Mouse (Mus musculus): ENCODE measurements around the gene Tbr1. TPM values are rescaled to one million over a fixed set of nuclear protein-coding genes. Genes with fewer than 3 reads are reported as not detected.

Gene Tbr1
- 39.9 and 43.8 TPM in 2 replicates for polyA plus RNA-seq (2014; fragmentation: Nextera tagmentation; extraction: Ambion mirVana)

GRCm38 (mm10) chr2:61802656-61803251 is at the start of gene Tbr1:
TSS of gene Tbr1 (plus strand) at chr2:61802930.
- Histone ChIP-seq H3K36me3 (ENCODE audit: control insufficient read depth, insufficient read depth, low read length) (no peaks in the 10 kb centered on the region), H3K4me3 (ENCODE audit: low read depth, low read length) (peak within 1 kb of the TSS; percentile 14; the same call in 1 of the 2 replicates), H3K9ac (ENCODE audit: low read length) (no peak within 1 kb of the TSS), H3K9me3 (ENCODE audit: control insufficient read depth, low read length) (no peaks in the 10 kb centered on the region), H3K4me1 (replicated peaks; ENCODE audit: control insufficient read depth, insufficient read depth, low read length) (peaks cover 9% of the 10 kb centered on the region), H3K4me2 (ENCODE audit: low read depth, low read length, severe bottlenecking) (peak within 1 kb of the TSS; percentile 24; the same call in 1 of the 2 replicates), H3K27ac (ENCODE audit: low read depth, low read length) (peak within 1 kb of the TSS; percentile 37; the same call in 1 of the 2 replicates), H3K27me3 (ENCODE audit: control insufficient read depth, insufficient read depth, low read length) (peaks cover 37% of the 10 kb centered on the region)
- WGBS = 2% methylated on average over 11 of the region's 11 CpGs
- ATAC-seq (replicated peaks; ENCODE audit: low FRiP score) = peak; percentile 25; the same call in 1 of the 2 replicates
- DNase-seq (ENCODE audit: low spot score) = peak; percentile 64

- no peak for DNase-seq (ENCODE audit: low spot score)
- no peak for ATAC-seq (replicated peaks; ENCODE audit: low FRiP score)
- Histone ChIP-seq H3K9me3 (ENCODE audit: control insufficient read depth, low read length) (no peaks in the 10 kb centered on the region), H3K9ac (ENCODE audit: low read length) (no peak overlapping the region), H3K4me3 (ENCODE audit: low read depth, low read length) (no peak overlapping the region), H3K36me3 (ENCODE audit: control insufficient read depth, insufficient read depth, low read length) (no peaks in the 10 kb centered on the region), H3K27ac (ENCODE audit: low read depth, low read length) (no peak overlapping the region), H3K4me1 (replicated peaks; ENCODE audit: control insufficient read depth, insufficient read depth, low read length) (no peaks in the 10 kb centered on the region), H3K4me2 (ENCODE audit: low read depth, low read length, severe bottlenecking) (no peak overlapping the region), H3K27me3 (ENCODE audit: control insufficient read depth, insufficient read depth, low read length) (no peaks in the 10 kb centered on the region)
These were observed 47.7 kb upstream of the Tbr1 start for GRCm38 (mm10) chr2:61754989-61755388.

DNA sequence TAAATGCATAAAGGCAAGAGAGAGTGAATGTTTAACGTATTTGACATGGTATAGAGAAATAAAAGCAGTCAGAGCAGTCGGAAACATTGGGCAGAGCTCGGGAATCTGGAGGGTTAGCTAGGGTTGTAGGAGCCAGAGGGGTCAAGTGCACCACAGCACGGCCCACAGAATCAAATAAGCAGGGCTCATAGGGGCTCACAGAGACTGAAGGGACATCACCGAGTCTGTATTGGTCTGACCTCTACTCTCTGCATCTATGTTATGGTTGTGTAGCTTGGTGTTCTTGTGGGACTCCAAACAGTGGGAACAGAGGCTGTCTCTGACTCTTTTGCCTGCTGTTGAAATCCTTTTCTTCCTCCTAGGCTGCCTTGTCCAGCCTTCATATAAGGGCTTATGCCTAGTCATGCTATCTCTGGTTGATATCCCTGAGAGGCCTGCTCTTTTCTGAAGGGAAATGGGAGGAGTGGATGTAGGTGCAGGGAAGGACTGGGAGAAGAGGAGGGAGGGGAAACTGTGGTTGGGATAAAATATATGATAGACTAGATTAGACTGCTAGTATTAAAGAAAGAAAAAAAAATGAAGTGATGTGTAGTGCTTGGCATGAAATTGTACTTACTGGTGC is 43.4 kb upstream of the Tbr1 start:
- no peaks in the 10 kb centered on the region for H3K4me1 ChIP-seq (replicated peaks; ENCODE audit: control insufficient read depth, insufficient read depth, low read length)
- H3K9ac ChIP-seq (ENCODE audit: low read length) = no peak overlapping the region
- no peak for ATAC-seq (replicated peaks; ENCODE audit: low FRiP score)
- 89% methylated on average over 5 of the region's 5 CpGs for WGBS
- H3K27ac ChIP-seq (ENCODE audit: low read depth, low read length) = no peak overlapping the region
- no peak overlapping the region for H3K4me2 ChIP-seq (ENCODE audit: low read depth, low read length, severe bottlenecking)
- H3K4me3 ChIP-seq (ENCODE audit: low read depth, low read length) = no peak overlapping the region
- H3K36me3 ChIP-seq (ENCODE audit: control insufficient read depth, insufficient read depth, low read length) = no peaks in the 10 kb centered on the region
- no peaks in the 10 kb centered on the region for H3K27me3 ChIP-seq (ENCODE audit: control insufficient read depth, insufficient read depth, low read length)
- no peaks in the 10 kb centered on the region for H3K9me3 ChIP-seq (ENCODE audit: control insufficient read depth, low read length)
- no peak for DNase-seq (ENCODE audit: low spot score)

DNA sequence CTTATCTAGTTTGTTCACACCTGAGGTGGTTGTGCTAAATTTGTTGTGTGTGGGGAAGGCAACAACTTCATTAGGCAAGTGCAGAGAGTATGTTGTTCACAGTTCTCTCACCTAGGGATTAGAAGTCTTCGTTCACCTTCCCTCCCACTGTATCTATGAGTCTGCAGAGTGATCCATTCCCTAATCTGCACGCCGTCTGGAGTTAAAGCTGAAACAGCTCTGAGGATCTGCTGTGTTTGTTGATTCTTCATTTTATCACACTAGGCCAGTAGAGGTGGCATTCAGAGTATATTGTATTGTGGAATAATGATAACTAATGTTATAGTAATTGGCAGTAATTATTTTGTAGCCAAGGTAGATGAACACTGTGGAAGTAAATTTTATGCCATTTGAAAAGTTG is 42.7 kb upstream of the Tbr1 start:
- DNase-seq (ENCODE audit: low spot score) (no peak), ATAC-seq (replicated peaks; ENCODE audit: low FRiP score) (no peak)
- no peaks in the 10 kb centered on the region for H3K9me3 ChIP-seq (ENCODE audit: control insufficient read depth, low read length)

GRCm38 (mm10) chr2:61764470-61765105 is 38.1 kb upstream of the Tbr1 start:
- WGBS = 39% methylated on average over 6 of the region's 6 CpGs
- Histone ChIP-seq H3K27ac (ENCODE audit: low read depth, low read length) (peak overlapping the region; percentile 19), H3K9me3 (ENCODE audit: control insufficient read depth, low read length) (no peaks in the 10 kb centered on the region), H3K4me3 (ENCODE audit: low read depth, low read length) (no peak overlapping the region), H3K4me2 (ENCODE audit: low read depth, low read length, severe bottlenecking) (no peak overlapping the region), H3K4me1 (replicated peaks; ENCODE audit: control insufficient read depth, insufficient read depth, low read length) (0 out of 2 replicates have a peak, but pooled peaks cover 5% of the 10 kb centered on the region), H3K9ac (ENCODE audit: low read length) (no peak overlapping the region), H3K36me3 (ENCODE audit: control insufficient read depth, insufficient read depth, low read length) (no peaks in the 10 kb centered on the region), H3K27me3 (ENCODE audit: control insufficient read depth, insufficient read depth, low read length) (no peaks in the 10 kb centered on the region)
- no peak for DNase-seq (ENCODE audit: low spot score)
- peak; percentile 68 for ATAC-seq (replicated peaks; ENCODE audit: low FRiP score)

More for the DNA sequence above, 42.7 kb upstream of the Tbr1 start:
- WGBS = 79% methylated on average over 3 of the region's 3 CpGs
- no peak overlapping the region for H3K9ac ChIP-seq (ENCODE audit: low read length)
- no peak overlapping the region for H3K27ac ChIP-seq (ENCODE audit: low read depth, low read length)
- no peaks in the 10 kb centered on the region for H3K27me3 ChIP-seq (ENCODE audit: control insufficient read depth, insufficient read depth, low read length)
- H3K4me2 ChIP-seq (ENCODE audit: low read depth, low read length, severe bottlenecking) = no peak overlapping the region
- H3K4me3 ChIP-seq (ENCODE audit: low read depth, low read length) = no peak overlapping the region
- H3K36me3 ChIP-seq (ENCODE audit: control insufficient read depth, insufficient read depth, low read length) = no peaks in the 10 kb centered on the region
- H3K4me1 ChIP-seq (replicated peaks; ENCODE audit: control insufficient read depth, insufficient read depth, low read length) = 0 out of 2 replicates have a peak, but pooled peaks cover 2% of the 10 kb centered on the region

GRCm38 (mm10) chr2:61765526-61765925 is 37.2 kb upstream of the Tbr1 start:
- Histone ChIP-seq H3K9ac (ENCODE audit: low read length) (no peak overlapping the region), H3K4me1 (replicated peaks; ENCODE audit: control insufficient read depth, insufficient read depth, low read length) (0 out of 2 replicates have a peak, but pooled peaks cover 5% of the 10 kb centered on the region), H3K27me3 (ENCODE audit: control insufficient read depth, insufficient read depth, low read length) (no peaks in the 10 kb centered on the region), H3K9me3 (ENCODE audit: control insufficient read depth, low read length) (no peaks in the 10 kb centered on the region), H3K36me3 (ENCODE audit: control insufficient read depth, insufficient read depth, low read length) (no peaks in the 10 kb centered on the region), H3K4me3 (ENCODE audit: low read depth, low read length) (no peak overlapping the region), H3K27ac (ENCODE audit: low read depth, low read length) (peak overlapping the region; percentile 2; the same call in 1 of the 2 replicates), H3K4me2 (ENCODE audit: low read depth, low read length, severe bottlenecking) (no peak overlapping the region)
- ATAC-seq (replicated peaks; ENCODE audit: low FRiP score) (no peak; the same call in 1 of the 2 replicates), DNase-seq (ENCODE audit: low spot score) (no peak)
- 36% methylated on average over 4 of the region's 4 CpGs for WGBS

DNA sequence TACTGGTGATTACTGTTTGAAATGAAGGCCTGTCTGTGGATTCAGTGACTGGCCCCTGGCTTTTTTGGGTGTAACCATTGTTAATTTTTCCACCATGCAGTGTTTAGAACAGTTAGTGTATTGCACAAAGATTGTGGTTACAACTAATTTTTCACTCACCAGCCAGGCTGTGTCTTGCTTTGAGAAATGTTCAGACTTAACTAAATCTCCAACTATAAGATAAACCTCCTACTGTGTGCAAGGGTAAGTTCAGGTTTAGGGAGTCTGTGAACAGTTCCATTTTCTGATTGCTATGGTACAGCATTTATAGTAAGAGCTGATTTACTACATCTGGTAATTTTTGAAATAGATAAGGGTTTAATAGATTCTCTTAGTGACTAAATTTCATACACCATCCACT is 21.9 kb upstream of the Tbr1 start:
- Histone ChIP-seq H3K4me2 (ENCODE audit: low read depth, low read length, severe bottlenecking) (no peak overlapping the region), H3K4me3 (ENCODE audit: low read depth, low read length) (no peak overlapping the region), H3K4me1 (replicated peaks; ENCODE audit: control insufficient read depth, insufficient read depth, low read length) (no peaks in the 10 kb centered on the region), H3K27me3 (ENCODE audit: control insufficient read depth, insufficient read depth, low read length) (no peaks in the 10 kb centered on the region), H3K27ac (ENCODE audit: low read depth, low read length) (no peak overlapping the region), H3K9me3 (ENCODE audit: control insufficient read depth, low read length) (no peaks in the 10 kb centered on the region), H3K9ac (ENCODE audit: low read length) (no peak overlapping the region), H3K36me3 (ENCODE audit: control insufficient read depth, insufficient read depth, low read length) (no peaks in the 10 kb centered on the region; the same call in 1 of the 2 replicates)
- DNase-seq (ENCODE audit: low spot score) (no peak), ATAC-seq (replicated peaks; ENCODE audit: low FRiP score) (no peak)

DNA sequence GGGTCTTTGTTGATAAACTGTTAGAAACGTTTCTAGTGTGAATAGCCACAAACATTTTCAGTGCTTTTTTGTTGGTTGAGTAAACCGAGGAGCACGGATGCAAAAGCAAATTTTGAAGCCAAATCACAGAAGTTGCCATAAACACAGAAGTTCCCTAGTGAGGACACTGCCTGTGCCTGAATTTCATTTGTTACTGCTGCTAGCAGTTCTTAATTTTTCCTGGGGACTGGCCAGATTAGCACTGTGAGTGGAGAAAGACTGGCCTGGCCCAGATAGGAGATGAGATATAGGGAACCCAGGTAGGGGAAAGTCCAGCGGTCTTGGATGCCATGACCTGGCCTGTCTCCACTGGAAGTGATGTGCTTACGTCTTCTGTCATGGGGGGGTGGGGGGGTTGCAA is 7.8 kb upstream of the Tbr1 start:
- Histone ChIP-seq H3K4me3 (ENCODE audit: low read depth, low read length) (no peak overlapping the region), H3K9me3 (ENCODE audit: control insufficient read depth, low read length) (no peaks in the 10 kb centered on the region), H3K9ac (ENCODE audit: low read length) (no peak overlapping the region), H3K36me3 (ENCODE audit: control insufficient read depth, insufficient read depth, low read length) (no peaks in the 10 kb centered on the region), H3K27ac (ENCODE audit: low read depth, low read length) (no peak overlapping the region), H3K4me2 (ENCODE audit: low read depth, low read length, severe bottlenecking) (no peak overlapping the region), H3K4me1 (replicated peaks; ENCODE audit: control insufficient read depth, insufficient read depth, low read length) (no peaks in the 10 kb centered on the region), H3K27me3 (ENCODE audit: control insufficient read depth, insufficient read depth, low read length) (no peaks in the 10 kb centered on the region)
- no peak for ATAC-seq (replicated peaks; ENCODE audit: low FRiP score)
- DNase-seq (ENCODE audit: low spot score) = no peak
- 80% methylated on average over 5 of the region's 5 CpGs for WGBS

All from forebrain, embryonic 11.5 days (tissue).